Mouse (Mus musculus) kidney, adult 2 months (tissue): ENCODE results near the gene Aqp11.

Experiments used
- CTCF ChIP-seq: fragments of 200-500 bp; conservative IDR thresholded peaks from 2 replicates; pipeline ENCODE4 v1.5.1; 2011; ENCODE audit warnings: low read depth, mild to moderate bottlenecking, control low read depth, low read length, moderate library complexity, mixed read lengths; ENCODE audit not compliant: insufficient read depth, insufficient read length
- POLR2A ChIP-seq: fragments of 200-500 bp; IDR thresholded peaks from one replicate; pipeline ENCODE4 v1.6.1; 2011; ENCODE audit warnings: low read depth, low read length, control low read depth

DNA sequence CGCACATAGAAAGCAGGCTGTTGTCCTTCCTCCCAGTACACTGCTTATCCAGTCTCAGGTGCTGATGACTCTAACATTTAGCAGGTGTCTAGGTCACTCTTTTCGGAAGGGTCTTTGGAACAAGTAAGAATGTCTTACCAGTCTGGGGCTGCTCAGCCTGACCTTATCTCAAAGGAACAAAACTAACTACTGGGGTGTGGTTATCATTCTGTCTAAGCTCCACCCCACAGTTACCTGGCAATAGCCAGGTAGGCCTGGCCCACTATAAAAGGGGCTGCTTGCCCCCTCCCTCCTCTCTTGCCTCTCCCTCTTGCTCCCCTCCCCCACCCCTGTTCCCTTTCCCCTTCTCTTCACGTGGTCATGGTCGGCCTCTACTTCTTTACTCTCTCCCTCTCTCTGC, 30.9 kb upstream of the Aqp11 start:
- no peak for TF ChIP-seq CTCF
- TF ChIP-seq POLR2A, result no peak
